Mouse (Mus musculus) heart, embryonic 12.5 days (tissue): ENCODE results near the gene Spock2. TPM values are rescaled to one million over a fixed set of nuclear protein-coding genes. Genes with fewer than 3 reads are reported as not detected.

Experiments used
- ATAC-seq: fragments of 200-750 bp; cut with Nextera tagmentation; 2 replicates; pipeline ENCODE4 v1.8.0; 2017; ENCODE audit warnings: moderate TSS enrichment, moderate library complexity; ENCODE audit not compliant: insufficient number of reproducible peaks, low FRiP score
- H3K27ac ChIP-seq: fragments of 300-500 bp; sonication (generic); 2 replicates; pipeline ENCODE4 v1.5.1; 2016; ENCODE audit warnings: mild to moderate bottlenecking, moderate library complexity; ENCODE audit not compliant: poor library complexity, severe bottlenecking
- H3K27me3 ChIP-seq: fragments of 300-500 bp; sonication (generic); replicated peaks from 2 replicates; pipeline ENCODE4 v1.6.1; 2016; ENCODE audit warnings: mild to moderate bottlenecking, moderate library complexity
- H3K36me3 ChIP-seq: fragments of 300-500 bp; sonication (generic); 2 replicates; pipeline ENCODE4 v1.6.1; 2016; ENCODE audit warnings: mild to moderate bottlenecking, moderate library complexity
- H3K4me1 ChIP-seq: fragments of 300-500 bp; sonication (generic); replicated peaks from 2 replicates; pipeline ENCODE4 v1.6.1; 2016; ENCODE audit warnings: mild to moderate bottlenecking
- H3K4me2 ChIP-seq: fragments of 300-500 bp; sonication (generic); 2 replicates; pipeline ENCODE4 v1.6.1; 2016; ENCODE audit warnings: mild to moderate bottlenecking, moderate library complexity
- H3K4me3 ChIP-seq: fragments of 300-500 bp; sonication (generic); 2 replicates; pipeline ENCODE4 v1.5.1; 2016; ENCODE audit warnings: mild to moderate bottlenecking
- H3K9ac ChIP-seq: fragments of 300-500 bp; sonication (generic); 2 replicates; pipeline ENCODE4 v1.6.1; 2016; ENCODE audit warnings: mild to moderate bottlenecking, moderate library complexity
- H3K9me3 ChIP-seq: fragments of 300-500 bp; sonication (generic); replicated peaks from 2 replicates; pipeline ENCODE4 v1.6.1; 2016; ENCODE audit warnings: mild to moderate bottlenecking, moderate library complexity
- WGBS: fragments of 180-500 bp; shearing (Covaris S2); methylation state at CpG from one replicate; pipeline ENCODE4 v1.1.7; 2016; 5-methylcytosine and 5-hydroxymethylcytosine counted together
- polyA plus RNA-seq: library from polyadenylated mRNA; unstranded; fragments of >200 nt; fragmentation: Nextera tagmentation; extraction: Ambion mirVana; gene quantifications from 2 replicates; pipeline ENCODE4 v1.2.1, GENCODE M21; 2016

Gene Spock2
- polyA plus RNA-seq, result 2.2 and 2.3 TPM in 2 replicates

DNA sequence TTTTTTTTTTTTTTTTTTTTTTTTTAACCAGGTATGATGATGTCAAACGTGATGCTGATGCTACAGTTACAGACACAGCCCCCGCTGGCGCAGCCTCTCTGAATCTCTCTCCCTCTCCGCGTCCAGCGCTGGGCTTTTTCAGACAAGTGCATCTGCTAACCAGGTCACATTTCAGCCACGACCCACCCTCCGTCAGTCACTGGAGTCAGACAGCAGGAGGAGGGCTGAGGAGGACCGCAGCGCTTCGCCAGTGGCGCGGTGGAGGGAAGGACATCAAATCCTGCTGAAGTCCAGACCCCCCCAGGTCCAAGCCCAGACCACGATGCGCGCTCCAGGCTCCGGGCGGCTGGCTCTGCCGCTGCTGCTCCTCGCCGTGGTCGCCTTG, at the start of gene Spock2:
Gene Spock2, plus strand, starts transcription at position 74 of the 385 bp plus-strand sequence.
- WGBS, result 1% methylated on average over 22 of the region's 22 CpGs
- no peak within 1 kb of the TSS for H3K27ac ChIP-seq

DNA sequence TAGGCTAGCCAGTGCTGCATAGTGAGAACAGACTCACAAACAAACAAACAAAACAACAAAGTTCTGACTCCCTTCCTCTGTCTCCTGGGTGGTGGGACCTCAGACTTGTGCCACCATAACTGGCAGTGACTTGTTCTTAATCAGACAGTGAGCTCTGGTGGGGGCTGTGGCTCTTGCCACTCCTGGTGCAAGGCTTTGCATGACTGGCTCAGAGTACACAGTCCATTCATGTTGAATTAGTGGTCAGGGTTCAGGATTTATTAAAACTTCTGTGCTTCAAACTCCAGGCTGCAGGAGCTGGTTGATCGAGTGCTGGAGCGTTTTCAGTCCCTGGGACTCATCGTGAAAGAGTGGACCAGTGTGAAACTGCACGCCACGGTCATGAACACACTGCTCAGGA, 43.8 kb upstream of the Spock2 start:
- no peak overlapping the region for H3K4me2 ChIP-seq
- no peak overlapping the region for H3K27ac ChIP-seq
- peaks cover 10% of the 10 kb centered on the region; the same call in 1 of the 2 replicates for H3K36me3 ChIP-seq
- H3K9me3 ChIP-seq, result peaks cover 9% of the 10 kb centered on the region
- 82% methylated on average over 5 of the region's 5 CpGs for WGBS
- no peak overlapping the region for H3K9ac ChIP-seq
- no peak for ATAC-seq
- H3K27me3 ChIP-seq, result 0 out of 2 replicates have a peak, but pooled peaks cover 12% of the 10 kb centered on the region
- peaks cover 11% of the 10 kb centered on the region for H3K4me1 ChIP-seq
- H3K4me3 ChIP-seq, result no peak overlapping the region

More for the DNA sequence above, at the start of gene Spock2:
- peak within 1 kb of the TSS; percentile 58 for H3K9ac ChIP-seq
- H3K4me3 ChIP-seq, result peak within 1 kb of the TSS; percentile 51
- peaks cover 20% of the 10 kb centered on the region for H3K4me1 ChIP-seq
- no peaks in the 10 kb centered on the region for H3K9me3 ChIP-seq
- ATAC-seq, result no peak
- no peaks in the 10 kb centered on the region for H3K36me3 ChIP-seq
- H3K4me2 ChIP-seq, result peak within 1 kb of the TSS; percentile 77
- peaks cover 87% of the 10 kb centered on the region for H3K27me3 ChIP-seq

DNA sequence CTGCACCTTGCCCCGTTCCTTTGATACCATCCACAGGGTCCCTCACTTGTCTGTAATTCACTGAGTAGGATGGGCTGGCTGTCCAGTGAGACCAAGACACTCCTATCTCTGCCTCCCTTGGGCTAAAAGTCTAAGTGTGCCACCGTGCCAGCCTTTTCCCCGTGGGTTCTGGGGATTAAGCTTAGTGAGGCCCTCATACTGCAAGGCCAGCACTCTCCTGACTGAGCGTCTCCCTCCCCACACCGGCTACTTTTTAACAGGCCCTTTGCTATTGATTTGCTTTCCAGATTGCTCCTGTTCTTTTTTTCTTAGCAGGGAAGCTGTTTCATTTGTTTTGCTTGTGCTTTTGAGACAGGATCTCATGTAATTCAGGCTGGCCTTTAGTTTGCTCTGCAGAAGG, 43.1 kb upstream of the Spock2 start:
- H3K36me3 ChIP-seq, result peaks cover 5% of the 10 kb centered on the region; the same call in 1 of the 2 replicates
- ATAC-seq, result no peak
- H3K4me3 ChIP-seq, result no peak overlapping the region
- no peak overlapping the region for H3K27ac ChIP-seq
- H3K4me2 ChIP-seq, result no peak overlapping the region
- H3K9me3 ChIP-seq, result peaks cover 1% of the 10 kb centered on the region; the same call in 1 of the 2 replicates
- no peak overlapping the region for H3K9ac ChIP-seq
- peaks cover 11% of the 10 kb centered on the region for H3K4me1 ChIP-seq
- 0 out of 2 replicates have a peak, but pooled peaks cover 16% of the 10 kb centered on the region for H3K27me3 ChIP-seq
- WGBS, result 46% methylated on average over 5 of the region's 5 CpGs

DNA sequence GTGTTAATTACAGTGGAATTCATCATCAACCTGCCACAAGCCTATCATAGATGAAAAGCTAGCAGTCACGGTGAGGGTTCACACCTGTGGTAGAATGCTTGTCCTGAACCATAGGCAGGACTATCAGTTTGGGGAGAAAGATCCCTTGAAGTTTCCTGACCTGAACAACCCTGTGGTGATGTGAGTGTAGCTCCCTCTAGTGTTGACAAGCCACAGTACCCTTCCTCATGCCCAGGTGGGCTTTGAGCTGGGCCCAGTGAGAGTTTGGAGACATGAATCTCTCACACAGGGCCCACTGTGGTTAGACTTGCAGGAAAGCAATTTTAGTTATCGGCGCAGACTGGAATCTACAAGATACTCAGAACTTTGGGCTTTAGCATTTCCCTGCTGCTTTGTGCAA, 39.5 kb upstream of the Spock2 start:
- peaks cover 29% of the 10 kb centered on the region for H3K27me3 ChIP-seq
- no peak overlapping the region for H3K27ac ChIP-seq
- WGBS, result 71% methylated on average over 3 of the region's 3 CpGs
- H3K9me3 ChIP-seq, result no peaks in the 10 kb centered on the region
- H3K36me3 ChIP-seq, result peaks cover 5% of the 10 kb centered on the region; the same call in 1 of the 2 replicates
- no peak overlapping the region for H3K4me2 ChIP-seq
- no peak for ATAC-seq
- H3K4me1 ChIP-seq, result peaks cover 11% of the 10 kb centered on the region
- no peak overlapping the region for H3K9ac ChIP-seq
- no peak overlapping the region for H3K4me3 ChIP-seq

DNA sequence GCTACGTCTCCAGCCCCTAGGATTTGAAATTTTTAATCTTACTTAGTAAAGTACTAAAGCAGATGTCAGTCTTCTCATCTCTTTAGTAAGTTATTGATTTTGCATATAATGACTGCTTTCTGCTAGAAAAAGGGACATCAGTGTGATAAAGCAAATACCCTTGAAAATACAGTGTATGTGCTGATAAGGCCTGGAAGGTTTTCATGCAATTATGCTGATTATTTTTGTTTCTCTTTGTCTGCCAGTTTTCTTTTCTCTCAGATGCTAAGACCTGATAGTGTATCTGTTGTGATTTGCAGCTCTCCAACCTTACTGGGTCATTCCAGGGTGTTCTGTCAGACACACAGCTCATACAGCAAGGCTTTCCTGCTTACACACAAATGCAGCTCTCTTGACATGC, 30.9 kb upstream of the Spock2 start:
- Histone ChIP-seq H3K36me3 (no peaks in the 10 kb centered on the region), H3K27me3 (peaks cover 27% of the 10 kb centered on the region), H3K9ac (no peak overlapping the region), H3K4me2 (no peak overlapping the region), H3K4me1 (peaks cover 31% of the 10 kb centered on the region), H3K4me3 (no peak overlapping the region), H3K9me3 (no peaks in the 10 kb centered on the region), H3K27ac (no peak overlapping the region)
- WGBS, result 85% methylated on average over 1 of the region's 1 CpGs
- no peak for ATAC-seq

DNA sequence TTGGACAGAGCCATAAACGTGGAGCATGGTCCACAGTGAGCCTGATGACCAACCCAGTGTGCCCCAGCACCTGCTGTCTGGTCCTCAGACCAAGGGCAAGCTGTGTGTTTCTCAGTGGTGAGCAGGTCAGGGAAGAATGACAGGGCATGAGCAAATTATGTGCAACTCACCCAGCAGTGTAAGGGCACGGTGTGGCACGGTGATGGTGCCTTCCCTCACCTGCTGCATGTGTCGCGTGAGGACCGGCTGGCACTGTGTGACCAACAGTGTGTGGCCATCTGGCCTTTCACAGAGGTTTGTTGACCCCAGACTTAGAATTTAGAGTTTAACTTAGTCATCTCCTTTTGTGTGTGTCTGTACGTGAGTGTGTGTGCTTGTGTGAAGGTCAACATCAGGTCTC, 28.8 kb upstream of the Spock2 start:
- Histone ChIP-seq H3K4me2 (no peak overlapping the region), H3K4me1 (peaks cover 52% of the 10 kb centered on the region), H3K27me3 (peaks cover 27% of the 10 kb centered on the region), H3K36me3 (no peaks in the 10 kb centered on the region), H3K9ac (no peak overlapping the region), H3K4me3 (no peak overlapping the region), H3K9me3 (no peaks in the 10 kb centered on the region), H3K27ac (no peak overlapping the region)
- no peak for ATAC-seq
- WGBS, result 92% methylated on average over 7 of the region's 7 CpGs

DNA sequence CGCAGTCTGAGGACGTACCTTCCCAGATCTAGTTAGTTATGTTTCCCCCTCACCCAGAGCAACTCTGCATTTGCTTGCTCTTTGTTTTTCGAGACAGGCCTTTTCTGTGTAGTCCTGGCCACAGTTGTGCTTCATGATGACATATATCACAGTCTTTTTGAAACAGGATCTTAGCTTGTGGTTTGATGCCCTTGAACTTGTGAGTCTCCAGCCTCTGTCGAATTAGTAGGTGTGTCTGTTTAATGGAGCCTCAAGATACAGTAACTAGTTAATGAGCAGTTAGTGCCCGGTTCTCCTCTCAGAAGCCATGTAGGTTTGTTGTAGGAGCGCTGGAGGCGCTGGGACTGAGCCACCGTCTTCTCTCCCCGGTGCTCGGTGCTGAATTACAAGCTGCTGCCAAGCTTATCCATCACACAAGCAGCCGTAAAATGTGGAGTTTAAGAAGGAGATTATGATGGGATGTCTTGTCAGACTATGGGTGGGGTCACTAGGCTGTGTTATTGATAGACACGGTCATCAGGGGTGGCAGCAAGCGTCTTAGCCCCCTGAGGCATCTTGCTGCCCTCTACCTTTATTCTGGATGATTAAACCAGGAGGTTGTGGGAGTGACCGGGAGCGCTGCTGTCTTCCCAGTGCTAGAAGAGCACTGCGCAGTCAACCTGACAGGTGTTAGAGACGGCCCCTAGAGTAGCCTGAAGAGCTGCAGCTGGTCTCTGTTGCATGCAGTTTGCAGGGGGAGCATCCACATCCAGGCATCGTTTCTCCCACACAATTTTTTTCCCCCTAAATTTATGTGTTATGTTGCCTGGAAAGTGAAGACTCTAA, 28.1 kb upstream of the Spock2 start:
- peak overlapping the region; percentile 73 for H3K27ac ChIP-seq
- no peak overlapping the region for H3K9ac ChIP-seq
- ATAC-seq, result no peak
- H3K4me3 ChIP-seq, result no peak overlapping the region; the same call in 1 of the 2 replicates
- no peaks in the 10 kb centered on the region for H3K36me3 ChIP-seq
- peaks cover 33% of the 10 kb centered on the region for H3K27me3 ChIP-seq
- WGBS, result 50% methylated on average over 18 of the region's 18 CpGs
- H3K9me3 ChIP-seq, result no peaks in the 10 kb centered on the region
- peak overlapping the region; percentile 56 for H3K4me2 ChIP-seq
- H3K4me1 ChIP-seq, result peaks cover 56% of the 10 kb centered on the region

DNA sequence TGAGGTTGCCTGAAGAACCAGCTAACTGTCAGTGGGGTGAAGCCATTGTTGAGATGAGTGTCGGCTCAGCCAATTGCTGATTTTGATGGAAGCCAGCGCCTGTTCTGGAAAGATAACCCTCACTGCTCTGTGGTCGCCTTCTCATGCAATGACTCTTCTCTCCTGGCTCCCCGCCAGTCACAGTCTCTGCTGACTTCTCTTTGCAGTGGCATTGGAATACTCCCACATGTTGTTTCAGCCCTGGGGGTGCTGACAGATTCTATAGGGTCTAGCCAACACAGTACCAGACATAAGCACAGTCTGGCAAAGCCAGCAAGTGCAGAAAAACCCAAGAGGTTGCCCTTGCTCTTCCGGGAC, 27.5 kb upstream of the Spock2 start:
- ATAC-seq, result peak; percentile 86
- peaks cover 56% of the 10 kb centered on the region for H3K4me1 ChIP-seq
- peak overlapping the region; percentile 56 for H3K4me2 ChIP-seq
- H3K4me3 ChIP-seq, result no peak overlapping the region; the same call in 1 of the 2 replicates
- peaks cover 38% of the 10 kb centered on the region for H3K27me3 ChIP-seq
- peak overlapping the region; percentile 74 for H3K27ac ChIP-seq
- H3K9ac ChIP-seq, result no peak overlapping the region
- WGBS, result 4% methylated on average over 5 of the region's 5 CpGs
- H3K36me3 ChIP-seq, result no peaks in the 10 kb centered on the region
- H3K9me3 ChIP-seq, result no peaks in the 10 kb centered on the region

DNA sequence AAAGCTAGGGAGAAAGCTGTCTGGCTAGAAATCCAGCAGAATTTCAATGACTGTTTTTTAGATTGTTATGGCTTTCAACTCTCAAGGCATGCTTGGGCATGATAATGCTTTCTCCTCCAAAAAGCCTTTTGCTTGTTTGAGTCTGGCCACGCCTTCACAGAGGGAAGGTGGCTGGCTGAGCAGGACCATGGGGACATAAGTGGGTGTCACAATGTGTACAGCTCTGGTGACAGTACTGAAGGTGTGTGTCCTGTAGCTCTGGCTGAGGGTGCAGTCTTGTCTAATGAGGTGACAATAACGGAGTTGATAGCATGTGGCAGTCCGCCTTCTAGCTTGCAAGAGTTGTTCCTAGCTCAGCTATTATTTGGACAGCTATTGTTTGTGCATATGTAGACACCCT, 25.8 kb upstream of the Spock2 start:
- ATAC-seq, result peak; percentile 52; the same call in 1 of the 2 replicates
- Histone ChIP-seq H3K9ac (no peak overlapping the region), H3K27ac (peak overlapping the region; percentile 53), H3K4me3 (no peak overlapping the region), H3K9me3 (no peaks in the 10 kb centered on the region), H3K27me3 (peaks cover 48% of the 10 kb centered on the region), H3K36me3 (no peaks in the 10 kb centered on the region), H3K4me2 (peak overlapping the region; percentile 32; the same call in 1 of the 2 replicates), H3K4me1 (peaks cover 56% of the 10 kb centered on the region)
- 44% methylated on average over 3 of the region's 3 CpGs for WGBS

DNA sequence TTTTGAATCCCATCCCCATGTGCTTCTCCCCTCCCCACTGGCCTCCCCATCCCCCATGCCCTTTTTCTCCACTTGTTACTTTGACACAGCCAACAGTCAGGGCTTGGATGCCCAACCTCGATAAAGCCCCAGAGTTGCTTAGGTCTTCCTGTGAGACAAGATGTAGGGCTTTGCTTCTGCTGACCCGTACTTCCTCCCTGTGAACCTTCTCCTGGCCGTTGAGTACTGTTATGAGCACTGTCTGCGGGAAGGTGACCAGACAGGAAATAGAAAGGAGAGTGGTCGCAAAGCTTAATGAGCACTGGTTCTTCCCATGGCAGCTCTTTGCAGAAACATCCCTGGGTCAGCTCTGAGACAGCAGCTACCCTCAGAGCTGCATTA, 25.4 kb upstream of the Spock2 start:
- Histone ChIP-seq H3K27me3 (peaks cover 45% of the 10 kb centered on the region), H3K9ac (no peak overlapping the region), H3K4me1 (peaks cover 58% of the 10 kb centered on the region), H3K36me3 (no peaks in the 10 kb centered on the region), H3K9me3 (no peaks in the 10 kb centered on the region), H3K4me2 (peak overlapping the region; percentile 32; the same call in 1 of the 2 replicates), H3K4me3 (no peak overlapping the region), H3K27ac (peak overlapping the region; percentile 22)
- ATAC-seq, result peak; percentile 1; the same call in 1 of the 2 replicates
- 18% methylated on average over 5 of the region's 5 CpGs for WGBS

DNA sequence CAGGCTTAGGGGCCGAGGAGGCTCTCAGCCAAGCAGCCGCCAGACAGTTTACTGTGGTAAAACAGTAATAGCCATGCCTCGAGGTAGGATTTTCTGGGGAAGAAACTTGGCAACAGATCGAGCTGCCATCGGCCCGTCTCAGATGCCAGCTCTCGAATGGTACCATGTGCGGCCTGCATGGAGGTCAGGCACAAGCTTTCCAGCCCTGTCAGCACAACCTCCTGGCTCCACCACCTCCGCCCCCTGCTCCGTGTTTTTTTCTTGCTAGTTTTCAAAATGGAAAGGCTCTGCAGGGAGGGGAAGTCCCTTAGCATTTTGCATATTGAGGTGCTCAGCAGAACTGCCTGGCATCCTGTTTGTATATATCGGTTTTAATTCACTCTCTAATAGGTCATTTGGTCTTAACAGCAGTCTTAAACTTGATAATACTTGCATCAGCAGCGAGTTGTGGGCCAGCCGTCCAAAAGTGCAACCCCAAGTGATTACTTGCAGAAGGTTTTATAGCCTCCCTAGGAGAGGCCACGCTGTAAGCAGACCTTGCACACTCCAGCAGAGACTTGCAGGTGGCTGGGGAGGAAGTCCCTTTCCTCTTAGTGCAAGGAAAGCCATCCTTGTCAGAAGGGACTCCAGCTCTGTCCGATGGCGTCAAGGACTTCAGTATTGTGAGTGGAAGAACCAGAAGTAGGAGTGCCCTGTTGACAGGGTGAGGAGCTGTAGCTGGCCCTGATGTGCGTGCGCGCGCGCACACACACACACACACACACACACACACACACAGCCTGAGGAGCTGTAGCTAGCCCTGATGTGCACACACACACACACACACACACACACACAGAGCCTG, 24.8 kb upstream of the Spock2 start:
- Histone ChIP-seq H3K9ac (no peak overlapping the region), H3K36me3 (no peaks in the 10 kb centered on the region), H3K27ac (peak overlapping the region; percentile 22), H3K4me2 (peak overlapping the region; percentile 32; the same call in 1 of the 2 replicates), H3K4me3 (no peak overlapping the region), H3K9me3 (no peaks in the 10 kb centered on the region), H3K4me1 (peaks cover 61% of the 10 kb centered on the region), H3K27me3 (peaks cover 40% of the 10 kb centered on the region)
- WGBS, result 52% methylated on average over 21 of the region's 21 CpGs
- ATAC-seq, result no peak
